Mouse (Mus musculus) G1E (cell line): ENCODE results near the gene Med4. TPM values are rescaled to one million over a fixed set of nuclear protein-coding genes. Genes with fewer than 3 reads are reported as not detected.

ENCODE experiments used
- ATAC-seq: 2 replicates; pipeline ENCODE4 v1.8.0; 2016; ENCODE audit warnings: mild to moderate bottlenecking; ENCODE audit not compliant: insufficient number of reproducible peaks, poor library complexity, low FRiP score, severe bottlenecking; ENCODE audit errors: extremely low read depth
- DNase-seq: peaks from one replicate; pipeline ENCODE4 v3.0.0; 2012; ENCODE audit warnings: low spot score
- H3K27me3 ChIP-seq: 2 replicates; pipeline ENCODE4 v1.6.1; 2012; ENCODE audit warnings: mild to moderate bottlenecking, low read length, inconsistent platforms; ENCODE audit not compliant: insufficient read depth
- H3K36me3 ChIP-seq: replicated peaks from 2 replicates; pipeline ENCODE3; 2012; ENCODE audit warnings: mild to moderate bottlenecking, inconsistent platforms
- H3K4me1 ChIP-seq: 2 replicates; pipeline ENCODE4 v1.6.1; 2012; ENCODE audit warnings: low read depth, low read length, inconsistent platforms, mixed read lengths; ENCODE audit not compliant: insufficient read depth
- H3K4me3 ChIP-seq: 2 replicates; pipeline ENCODE4 v1.5.1; 2012; ENCODE audit warnings: low read depth, mild to moderate bottlenecking, inconsistent platforms, low read length, moderate library complexity, mixed read lengths
- H3K9me3 ChIP-seq: replicated peaks from 2 replicates; pipeline ENCODE4 v1.6.1; 2012; ENCODE audit warnings: inconsistent platforms
- CTCF ChIP-seq: IDR thresholded peaks from 2 replicates; pipeline ENCODE4 v1.5.1; 2012; ENCODE audit warnings: low read depth, low read length, inconsistent platforms, mixed read lengths
- GATA1 ChIP-seq: IDR thresholded peaks from 2 replicates; pipeline ENCODE4 v1.6.1; 2012; ENCODE audit warnings: borderline replicate concordance, low read length, inconsistent platforms, mixed read lengths
- GATA2 ChIP-seq: IDR thresholded peaks from 2 replicates; pipeline ENCODE4 v1.6.1; 2012; ENCODE audit warnings: low read depth, low read length, inconsistent platforms, borderline replicate concordance
- POLR2AphosphoS5 ChIP-seq: IDR thresholded peaks from 2 replicates; pipeline ENCODE4 v1.6.1; 2012; ENCODE audit warnings: low read depth, low read length, inconsistent platforms; ENCODE audit not compliant: insufficient replicate concordance
- TAL1 ChIP-seq: conservative IDR thresholded peaks from 2 replicates; pipeline ENCODE4 v1.6.1; 2012; ENCODE audit warnings: low read depth, low read length, inconsistent platforms, mixed read lengths
- polyA plus RNA-seq: library from polyadenylated mRNA; stranded (reverse); fragments of >175 nt; gene quantifications from 2 replicates; pipeline ENCODE4 v1.2.3, GENCODE M21; 2012
- total RNA-seq, 2 experiments: library from RNA; stranded (forward) in 1 of 2; stranded (reverse) in 1 of 2; fragments of 200-1000 nt in 1 of 2; fragments of >200 nt in 1 of 2; fragmentation: Nextera tagmentation in 1 of 2; gene quantifications; 2 replicates each; pipeline ENCODE4 v1.2.3; 2014 to 2017

Gene Med4
- total and polyA plus RNA-seq, 3 experiments, result 20.9 to 75.0 (median 28.1) TPM

DNA sequence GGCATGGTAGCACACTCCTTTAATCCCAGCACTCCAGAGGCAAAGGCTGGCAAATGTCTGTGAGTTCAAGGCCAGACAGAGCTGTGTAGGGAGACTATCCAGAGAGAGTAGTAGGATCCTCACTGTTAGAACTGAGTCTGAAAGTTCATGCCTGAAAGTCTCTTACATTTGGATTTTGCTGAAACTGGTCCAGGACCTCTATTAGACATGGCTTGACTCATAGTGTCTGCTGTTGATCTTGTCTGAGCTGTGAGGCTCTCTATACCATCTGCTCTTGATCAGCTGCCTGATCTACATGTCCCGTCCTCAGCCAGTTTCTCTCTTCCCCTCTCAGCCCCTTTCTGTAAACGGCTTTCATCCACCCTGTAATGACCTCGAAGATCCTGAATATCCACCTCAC lies 31.5 kb upstream of the Med4 start:
- ATAC-seq, result no peak

DNA sequence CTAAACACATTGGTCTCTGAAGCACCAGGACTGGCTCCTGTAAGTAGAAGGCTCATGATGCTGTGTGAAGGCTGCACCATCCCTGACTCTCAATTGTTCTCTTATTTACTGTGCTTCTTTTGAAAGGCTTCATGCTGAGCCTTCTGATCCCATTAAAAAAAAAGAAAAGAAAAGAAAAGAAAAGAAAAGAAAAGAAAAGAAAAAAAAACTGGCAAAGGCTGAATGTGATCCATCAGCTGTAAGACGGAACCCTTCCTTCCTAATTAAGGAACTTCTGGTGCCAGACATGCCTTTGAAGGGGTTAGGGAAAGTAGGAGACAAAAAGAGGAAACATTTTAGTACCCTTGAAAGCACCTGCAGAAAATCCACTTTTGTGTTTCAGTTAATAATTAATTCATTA lies 30.1 kb upstream of the Med4 start:
- Histone ChIP-seq H3K27me3 (no peaks in the 10 kb centered on the region), H3K36me3 (no peaks in the 10 kb centered on the region), H3K4me3 (no peak overlapping the region), H3K9me3 (no peaks in the 10 kb centered on the region), H3K4me1 (peaks cover 26% of the 10 kb centered on the region)
- ATAC-seq, result no peak
- no peak for DNase-seq
- TF ChIP-seq CTCF (no peak), GATA1 (no peak), TAL1 (no peak), GATA2 (no peak), POLR2AphosphoS5 (no peak)

More for the DNA sequence above, 31.5 kb upstream of the Med4 start:
- Histone ChIP-seq H3K9me3 (no peaks in the 10 kb centered on the region), H3K4me3 (no peak overlapping the region), H3K27me3 (no peaks in the 10 kb centered on the region), H3K36me3 (no peaks in the 10 kb centered on the region), H3K4me1 (peaks cover 26% of the 10 kb centered on the region)
- TF ChIP-seq GATA2 (no peak), POLR2AphosphoS5 (no peak), GATA1 (no peak), CTCF (no peak), TAL1 (no peak)
- no peak for DNase-seq

DNA sequence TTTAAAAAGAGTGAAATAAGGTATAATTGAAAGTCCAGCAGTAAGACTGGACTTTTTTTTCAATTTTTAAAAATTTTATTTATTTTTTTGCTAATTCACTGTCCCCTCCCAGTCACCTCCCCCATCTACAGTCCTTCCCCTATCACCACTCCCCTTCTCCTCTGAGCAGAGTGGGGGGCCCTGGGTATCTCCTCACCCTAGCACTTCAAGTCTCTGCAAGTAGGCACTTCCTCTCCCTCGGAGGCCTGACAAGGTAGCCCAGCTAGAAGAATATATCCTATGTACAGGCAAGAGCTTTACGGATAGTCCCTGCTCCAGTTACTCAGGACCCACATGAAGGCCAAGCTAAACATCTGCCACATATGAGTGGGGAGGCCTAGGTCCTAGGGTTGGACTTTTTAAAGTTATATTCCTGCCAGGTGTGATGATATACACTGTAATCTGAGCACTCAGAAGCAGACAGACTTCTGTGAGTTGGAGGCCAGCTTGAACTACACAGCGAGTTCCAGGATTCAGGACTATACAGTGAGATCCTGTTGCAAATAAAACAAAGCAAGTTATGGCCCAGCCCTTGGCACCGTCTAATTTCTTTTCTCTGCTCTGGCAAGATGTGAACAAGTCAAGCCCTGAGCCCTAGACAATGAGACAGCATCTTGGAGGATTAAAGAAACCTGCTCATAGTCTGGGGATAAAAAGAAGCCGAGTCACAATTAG lies 26.2 kb upstream of the Med4 start:
- H3K9me3 ChIP-seq, result no peaks in the 10 kb centered on the region
- no peak overlapping the region for H3K4me3 ChIP-seq
- peaks cover 13% of the 10 kb centered on the region for H3K27me3 ChIP-seq
- peaks cover 14% of the 10 kb centered on the region for H3K4me1 ChIP-seq
- TF ChIP-seq POLR2AphosphoS5 (no peak), GATA1 (no peak), TAL1 (no peak), GATA2 (no peak), CTCF (no peak)
- ATAC-seq, result no peak
- H3K36me3 ChIP-seq, result no peaks in the 10 kb centered on the region
- no peak for DNase-seq

DNA sequence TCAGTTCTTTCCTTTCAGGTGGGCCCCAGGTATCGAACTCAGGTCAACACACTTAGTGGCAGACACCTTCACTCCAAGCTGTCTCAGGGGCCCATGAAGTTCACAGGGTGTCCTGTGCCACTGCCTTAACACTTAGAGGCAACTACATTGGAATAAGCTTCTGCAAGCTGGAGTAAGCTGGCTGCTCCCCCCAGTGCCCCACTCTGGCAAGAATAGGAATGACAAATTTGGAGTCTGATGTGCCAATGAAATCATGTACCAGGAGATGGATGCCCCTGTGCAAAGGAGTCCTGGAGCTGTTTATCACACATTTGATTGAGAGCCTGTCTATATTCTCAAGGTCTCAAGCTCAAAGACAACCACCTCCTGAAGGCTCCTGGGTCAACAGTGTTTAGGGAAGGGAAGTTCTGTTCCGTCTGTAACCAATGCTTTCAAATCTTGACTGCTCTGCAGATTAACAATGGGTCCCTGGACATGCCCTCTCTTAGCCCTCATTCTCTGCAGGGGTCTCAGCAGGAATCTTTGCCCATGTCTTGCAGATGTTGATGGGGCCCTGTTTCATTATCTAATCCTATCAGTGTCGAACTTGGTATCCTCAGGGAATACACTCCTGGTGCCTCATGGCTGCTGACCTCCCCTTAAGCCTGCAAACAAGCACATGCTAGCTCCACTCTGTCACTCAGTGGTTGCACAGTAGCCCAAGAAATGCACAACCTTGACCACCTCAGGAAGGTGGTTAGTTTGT lies 25.3 kb upstream of the Med4 start:
- peaks cover 17% of the 10 kb centered on the region for H3K27me3 ChIP-seq
- H3K4me3 ChIP-seq, result no peak overlapping the region
- no peaks in the 10 kb centered on the region for H3K36me3 ChIP-seq
- H3K9me3 ChIP-seq, result no peaks in the 10 kb centered on the region
- no peak for DNase-seq
- H3K4me1 ChIP-seq, result peaks cover 14% of the 10 kb centered on the region
- no peak for ATAC-seq
- no peak for TF ChIP-seq TAL1
- TF ChIP-seq GATA2, result no peak
- TF ChIP-seq POLR2AphosphoS5, result no peak
- TF ChIP-seq CTCF, result no peak
- TF ChIP-seq GATA1, result no peak

DNA sequence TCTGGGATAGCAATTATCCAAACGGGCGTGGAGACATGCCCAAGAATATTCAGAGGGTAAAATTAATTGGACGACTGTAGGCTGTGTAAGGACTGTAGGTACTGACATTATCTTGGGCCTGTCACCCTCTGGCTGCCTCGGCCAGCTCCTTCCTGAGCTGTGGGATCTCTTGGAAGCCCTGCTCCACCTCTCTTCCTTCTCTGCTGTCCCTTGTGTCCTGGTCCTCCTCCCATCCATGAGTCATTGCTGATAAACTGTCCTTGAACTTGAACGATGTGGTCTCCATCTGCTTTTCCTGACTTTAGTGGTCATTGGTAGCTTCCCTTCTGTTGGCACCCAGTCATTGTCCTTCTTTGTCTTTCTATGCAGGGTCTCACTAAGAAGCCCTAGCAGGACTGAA lies 23.2 kb upstream of the Med4 start:
- DNase-seq, result no peak
- Histone ChIP-seq H3K36me3 (no peaks in the 10 kb centered on the region), H3K4me1 (peaks cover 14% of the 10 kb centered on the region), H3K9me3 (no peaks in the 10 kb centered on the region), H3K27me3 (peaks cover 22% of the 10 kb centered on the region), H3K4me3 (no peak overlapping the region)
- no peak for ATAC-seq
- TF ChIP-seq GATA2 (no peak), TAL1 (no peak), POLR2AphosphoS5 (no peak), GATA1 (no peak), CTCF (no peak)

DNA sequence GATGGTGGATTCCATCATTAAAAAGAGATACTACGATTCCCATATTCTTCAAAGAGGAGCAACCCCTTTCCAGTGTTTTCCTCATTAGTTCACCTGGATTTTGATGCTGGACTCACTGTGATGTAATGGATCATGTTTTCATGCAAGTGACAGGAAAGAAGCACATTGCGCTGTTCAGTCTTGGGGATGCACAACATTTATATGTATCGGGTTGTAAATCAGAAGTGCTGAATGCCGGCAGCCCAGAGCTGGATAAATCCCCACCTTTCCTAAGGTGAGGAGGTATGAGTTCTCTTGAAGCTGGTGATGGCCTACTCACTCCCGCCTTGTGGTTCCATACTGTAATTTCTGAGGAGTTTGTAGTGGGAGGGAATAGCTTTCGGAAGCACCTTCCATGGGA lies 16.5 kb upstream of the Med4 start:
- no peaks in the 10 kb centered on the region for H3K36me3 ChIP-seq
- peaks cover 39% of the 10 kb centered on the region for H3K27me3 ChIP-seq
- no peak overlapping the region for H3K4me3 ChIP-seq
- no peak for TF ChIP-seq GATA2
- TF ChIP-seq GATA1, result no peak
- TF ChIP-seq POLR2AphosphoS5, result no peak
- TF ChIP-seq CTCF, result no peak
- TF ChIP-seq TAL1, result no peak
- no peak for DNase-seq
- peaks cover 4% of the 10 kb centered on the region for H3K4me1 ChIP-seq
- H3K9me3 ChIP-seq, result no peaks in the 10 kb centered on the region
- no peak for ATAC-seq
